Mouse (Mus musculus): Measurements from ENCODE around the gene Tbx22. TPM values are rescaled to one million over a fixed set of nuclear protein-coding genes. Genes with fewer than 3 reads are reported as not detected.

Tbx22 gene
- total RNA-seq (2022): not detected

DNA sequence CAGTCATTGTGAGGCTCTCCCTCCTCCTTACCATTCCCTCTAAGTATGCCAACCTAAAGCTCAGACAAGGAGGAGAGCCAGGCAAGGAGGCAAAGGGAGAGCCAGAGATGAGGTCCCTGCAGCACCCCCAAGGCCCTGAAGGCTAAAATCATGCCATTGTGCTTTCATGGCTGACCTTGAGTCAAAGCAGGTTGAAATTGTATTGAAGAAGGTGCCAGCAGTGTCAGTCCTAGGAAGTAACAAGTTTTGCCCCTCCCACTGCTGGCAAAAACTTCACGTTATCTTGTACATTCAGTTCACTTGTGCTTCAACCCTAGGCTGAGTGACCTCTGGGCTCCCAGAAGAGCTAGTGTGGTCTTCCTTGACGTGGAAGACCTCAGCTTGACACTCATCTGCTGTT lies at the start of gene Tbx22:
Tbx22 (plus strand) TSS at position 301 of the 400 bp plus-strand sequence.
- no peak for DNase-seq (ENCODE audit: low spot score in 2 of 2)

DNA sequence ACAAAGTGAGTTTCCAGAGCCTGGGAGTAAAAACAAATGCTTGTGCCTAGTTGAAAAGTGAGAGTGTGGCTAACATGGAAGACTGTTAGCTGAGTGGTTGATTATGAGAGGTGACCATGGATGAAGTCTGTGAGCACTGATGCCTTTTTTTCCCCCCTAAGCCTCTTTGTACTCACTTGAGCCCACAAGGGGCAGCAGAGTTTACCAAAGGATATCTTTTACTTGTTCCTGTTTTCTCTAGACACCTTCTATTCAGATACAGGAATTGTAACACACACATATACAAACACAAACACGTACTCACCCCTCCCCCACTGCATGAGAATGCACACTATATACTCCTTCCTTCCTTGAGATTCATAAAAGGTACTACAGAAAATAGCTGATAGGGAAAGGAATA lies 913 bp downstream of the Tbx22 start:
- no peak for DNase-seq (ENCODE audit: low spot score in 2 of 2)

DNA sequence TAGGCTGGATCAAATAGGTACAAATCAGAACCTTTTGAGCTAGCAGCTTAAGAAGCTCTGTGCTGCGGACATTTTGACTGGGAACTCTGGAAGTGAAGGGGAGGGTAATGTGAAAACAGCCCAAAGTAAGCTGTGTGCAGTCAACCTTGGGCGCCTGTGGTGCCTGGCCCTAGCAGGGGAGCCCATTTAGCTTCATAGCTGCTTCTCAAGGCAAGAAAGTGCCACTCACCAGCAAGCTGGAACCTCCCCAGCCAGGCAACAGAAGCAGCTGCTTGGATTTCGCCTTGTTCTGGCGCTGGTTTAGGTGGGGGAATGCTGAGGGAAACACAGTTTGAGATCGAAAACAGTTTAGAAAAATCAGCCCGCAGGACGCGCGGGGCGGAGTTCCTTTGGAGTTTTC lies 11.4 kb downstream of the Tbx22 start:
- no peak for DNase-seq (ENCODE audit: low spot score in 2 of 2)

DNA sequence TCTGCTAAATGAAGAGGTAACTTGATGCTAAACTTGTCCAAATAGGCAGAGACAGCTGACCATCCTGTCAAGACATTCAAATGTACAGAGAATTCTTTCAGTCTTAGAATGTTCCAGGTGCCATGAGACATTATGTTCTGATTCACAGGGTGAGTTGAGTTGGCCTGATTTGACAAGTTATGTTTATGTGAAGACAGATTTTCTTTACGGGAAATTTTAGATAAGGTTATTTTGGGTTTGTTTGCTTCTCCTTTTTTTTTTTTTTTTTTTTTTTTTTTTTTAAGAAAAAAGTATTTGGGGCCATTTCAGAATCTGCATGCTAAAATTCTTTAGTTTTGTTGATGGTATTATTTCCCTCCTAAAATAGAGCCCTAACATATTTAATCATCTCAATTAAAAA lies 40.8 kb downstream of the Tbx22 start:
- no peak for DNase-seq (ENCODE audit: low spot score in 2 of 2)

DNA sequence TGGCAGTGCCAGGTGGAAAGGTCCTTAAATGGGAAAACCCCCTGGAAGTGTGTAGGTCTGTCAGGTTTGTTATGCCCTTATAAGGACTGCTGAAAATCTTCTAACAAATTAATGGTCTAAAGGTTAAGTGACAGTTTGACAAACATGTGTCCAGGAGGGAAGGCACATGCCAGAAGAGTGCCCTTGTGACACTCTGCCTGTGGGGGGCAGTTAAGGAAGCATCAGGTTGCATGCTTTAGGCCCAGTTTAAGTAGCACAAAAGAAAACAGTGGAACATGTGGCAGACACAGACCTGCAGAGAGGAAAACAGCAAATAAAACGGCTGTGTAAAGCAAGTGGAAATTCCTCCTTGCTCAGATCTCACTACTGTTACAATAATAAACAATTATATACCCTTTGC lies 55.8 kb downstream of the Tbx22 start:
- no peak for DNase-seq (ENCODE audit: low spot score in 2 of 2)

Other genes with a start within 250 kb of the Tbx22 start
- not detected for gene Tent5d, start 124.6 kb downstream of the Tbx22 start, total RNA-seq (2022)
- 1 to 10 TPM; 4.5 to 8.1 (median 5.5) TPM for gene 2610002M06Rik, start 148.4 kb downstream of the Tbx22 start, total RNA-seq (2022)